Mouse (Mus musculus) liver, postnatal 0 days (tissue): Measurements from ENCODE around the gene Pnpla2. TPM values are rescaled to one million over a fixed set of nuclear protein-coding genes. Genes with fewer than 3 reads are reported as not detected.

Source experiments
- ATAC-seq: fragments of 200-750 bp; cut with Nextera tagmentation; 2 replicates; pipeline ENCODE4 v1.8.0; 2017; ENCODE audit warnings: mild to moderate bottlenecking, moderate library complexity
- DNase-seq: peaks from one replicate; pipeline ENCODE4 v3.0.0-alpha.2; 2016
- H3K27ac ChIP-seq: fragments of 300-500 bp; sonication (generic); 2 replicates; pipeline ENCODE4 v1.5.1; 2014; ENCODE audit warnings: antibody characterized with exemption, moderate library complexity, mild to moderate bottlenecking, low read depth
- H3K27me3 ChIP-seq: fragments of 300-500 bp; sonication (generic); 2 replicates; pipeline ENCODE4 v1.6.1; 2014; ENCODE audit warnings: low read length, control low read depth, mixed read lengths; ENCODE audit not compliant: insufficient read depth
- H3K36me3 ChIP-seq: fragments of 300-500 bp; sonication (generic); replicated peaks from 2 replicates; pipeline ENCODE4 v1.6.1; 2014; ENCODE audit warnings: mild to moderate bottlenecking, control low read depth, low read length, moderate library complexity, mixed read lengths; ENCODE audit not compliant: insufficient read depth
- H3K4me1 ChIP-seq: fragments of 300-500 bp; sonication (generic); 2 replicates; pipeline ENCODE4 v1.6.1; 2014; ENCODE audit warnings: antibody characterized with exemption, mild to moderate bottlenecking, control low read depth; ENCODE audit not compliant: insufficient read depth
- H3K4me2 ChIP-seq: fragments of 300-500 bp; sonication (generic); 2 replicates; pipeline ENCODE4 v1.6.1; 2014; ENCODE audit warnings: low read depth, mild to moderate bottlenecking, low read length, moderate library complexity, mixed read lengths
- H3K4me3 ChIP-seq: fragments of 300-500 bp; sonication (generic); 2 replicates; pipeline ENCODE4 v1.5.1; 2014; ENCODE audit warnings: low read depth, low read length
- H3K9ac ChIP-seq: fragments of 300-500 bp; sonication (generic); replicated peaks from 2 replicates; pipeline ENCODE4 v1.6.1; 2014; ENCODE audit warnings: mild to moderate bottlenecking, moderate library complexity
- H3K9me3 ChIP-seq: fragments of 300-500 bp; sonication (generic); 2 replicates; pipeline ENCODE4 v1.6.1; 2016; ENCODE audit warnings: mild to moderate bottlenecking, control low read depth, low read length, mixed read lengths
- CTCF ChIP-seq: sonication (generic); IDR thresholded peaks from 2 replicates; pipeline ENCODE4 v1.5.1; 2016; ENCODE audit warnings: antibody characterized with exemption, low read depth
- EP300 ChIP-seq: IDR thresholded peaks from 2 replicates; pipeline ENCODE4 v1.6.1; 2016; ENCODE audit warnings: antibody characterized with exemption, low read depth, mild to moderate bottlenecking
- WGBS: fragments of 180-500 bp; shearing (Covaris S2); extraction: QIAGEN DNeasy Blood & Tissue Kit; methylation state at CpG from one replicate; pipeline ENCODE4 v1.1.7; 2014; ENCODE audit not compliant: insufficient replicate concordance; 5-methylcytosine and 5-hydroxymethylcytosine counted together
- polyA plus RNA-seq: library from polyadenylated mRNA; unstranded; fragments of >200 nt; fragmentation: Nextera tagmentation; extraction: Ambion mirVana; gene quantifications from 2 replicates; pipeline ENCODE4 v1.2.1, GENCODE M21; 2015

Pnpla2 gene
- polyA plus RNA-seq, 1 experiment from 2014 or later: 47.1 TPM

DNA sequence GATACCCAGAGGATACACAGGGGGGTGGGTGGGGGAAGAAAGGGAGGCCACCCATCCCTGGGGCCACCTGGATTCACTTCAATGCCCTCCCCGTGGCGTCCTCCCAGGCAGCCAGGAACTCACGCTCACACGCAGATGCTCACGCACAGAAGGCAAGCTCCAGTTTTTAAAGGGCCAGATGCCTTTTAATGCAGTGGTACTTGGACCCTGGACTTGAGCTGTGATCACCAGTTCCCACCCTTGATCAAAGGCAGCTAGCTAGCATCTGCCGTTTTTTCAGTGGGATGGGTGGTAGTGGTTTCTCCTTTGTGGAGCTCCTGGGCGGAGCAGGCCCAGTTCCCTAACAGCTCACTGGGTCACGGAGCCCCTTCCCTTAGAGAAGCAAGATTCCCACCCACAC lies 20.5 kb upstream of the Pnpla2 start:
- no peak for ATAC-seq
- peak; percentile 34 for DNase-seq
- peak overlapping the region; percentile 86 for H3K27ac ChIP-seq
- TF ChIP-seq EP300 (no peak), CTCF (no peak)
- H3K27me3 ChIP-seq: no peaks in the 10 kb centered on the region
- H3K4me1 ChIP-seq: peaks cover 39% of the 10 kb centered on the region
- H3K36me3 ChIP-seq: peaks cover 38% of the 10 kb centered on the region
- 34% methylated on average over 8 of the region's 8 CpGs for WGBS
- peak overlapping the region; percentile 57 for H3K4me3 ChIP-seq
- H3K9me3 ChIP-seq: no peaks in the 10 kb centered on the region
- H3K9ac ChIP-seq: peak overlapping the region; percentile 62
- peak overlapping the region; percentile 93 for H3K4me2 ChIP-seq

DNA sequence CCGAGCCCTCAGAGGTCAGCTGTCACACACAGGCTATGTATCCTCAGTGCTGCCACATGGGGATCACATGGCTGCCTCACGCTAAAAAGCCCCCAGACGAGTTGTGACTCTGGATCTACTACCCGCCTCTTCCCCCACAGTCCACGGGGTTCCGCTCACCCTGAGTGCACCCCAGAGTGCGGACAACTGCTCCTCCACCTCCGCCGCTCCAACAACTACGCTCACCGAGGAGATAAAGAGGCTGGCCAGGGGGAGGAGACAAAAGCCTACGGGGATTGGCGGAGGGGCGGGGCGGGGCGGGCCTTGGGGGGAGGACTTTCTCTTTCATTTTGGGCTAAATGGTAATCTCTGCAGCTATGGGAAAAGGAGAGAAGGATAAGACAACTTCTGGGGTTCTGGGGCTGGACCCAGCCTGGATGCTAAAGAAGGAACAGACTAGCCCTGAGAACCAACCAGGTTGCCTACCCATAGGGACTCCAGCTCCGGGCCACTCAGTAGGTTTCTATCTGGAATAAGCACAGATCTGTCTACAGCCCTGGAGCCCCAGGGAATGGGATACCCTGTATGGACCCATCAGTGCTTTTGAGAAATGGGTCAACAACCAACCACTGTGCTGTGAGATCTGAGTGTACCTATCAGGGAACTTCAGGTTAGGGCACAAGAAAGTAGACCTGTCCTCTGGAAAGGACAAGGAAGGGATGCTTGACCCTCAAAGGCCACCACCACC lies 19.7 kb upstream of the Pnpla2 start:
- Histone ChIP-seq H3K9me3 (no peaks in the 10 kb centered on the region), H3K27ac (peak overlapping the region; percentile 86), H3K4me3 (peak overlapping the region; percentile 57), H3K4me2 (peak overlapping the region; percentile 93), H3K36me3 (peaks cover 46% of the 10 kb centered on the region), H3K27me3 (no peaks in the 10 kb centered on the region), H3K9ac (peak overlapping the region; percentile 62), H3K4me1 (peaks cover 40% of the 10 kb centered on the region)
- TF ChIP-seq EP300 (no peak), CTCF (peak; percentile 6; the same call in 1 of the 2 replicates)
- 2% methylated on average over 17 of the region's 17 CpGs for WGBS
- DNase-seq: peak; percentile 88
- peak; percentile 56 for ATAC-seq

DNA sequence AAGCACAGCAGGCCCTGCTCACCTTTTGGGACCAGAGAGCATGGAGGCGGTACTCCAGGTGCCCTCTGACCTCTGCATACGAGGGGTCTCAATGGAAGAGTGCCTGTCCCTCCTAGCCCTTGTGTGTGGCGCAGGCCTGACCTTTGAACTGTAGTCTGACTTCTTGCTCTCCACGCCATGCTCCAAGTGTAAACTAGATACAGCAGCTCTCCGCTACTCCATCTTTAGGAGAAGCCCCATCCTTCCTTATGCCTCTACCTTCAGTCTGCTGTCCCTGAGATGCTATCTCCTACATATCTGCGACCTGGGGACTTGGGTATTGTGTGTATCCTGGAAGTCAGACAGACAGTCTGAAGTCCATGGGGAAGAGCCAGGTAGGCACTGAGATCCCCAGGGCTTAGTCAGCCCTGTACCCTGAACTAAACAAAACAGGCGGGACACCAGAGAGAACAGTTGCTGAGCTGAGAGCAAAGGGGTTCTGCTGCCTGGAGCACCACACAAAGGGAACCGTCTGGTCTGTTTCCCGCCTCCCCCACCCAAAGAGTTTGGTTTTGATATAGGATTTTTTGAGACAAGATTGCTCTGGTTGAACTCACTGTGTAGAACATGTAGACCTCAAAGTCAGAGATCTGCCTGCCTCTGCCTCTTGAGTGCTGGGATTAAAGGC lies 19.0 kb upstream of the Pnpla2 start:
- peak overlapping the region; percentile 93 for H3K4me2 ChIP-seq
- WGBS: 67% methylated on average over 9 of the region's 9 CpGs
- H3K4me3 ChIP-seq: peak overlapping the region; percentile 82; the same call in 1 of the 2 replicates
- TF ChIP-seq EP300 (no peak), CTCF (no peak)
- no peaks in the 10 kb centered on the region for H3K9me3 ChIP-seq
- H3K27ac ChIP-seq: peak overlapping the region; percentile 86
- H3K9ac ChIP-seq: peak overlapping the region; percentile 62
- H3K27me3 ChIP-seq: no peaks in the 10 kb centered on the region
- peaks cover 44% of the 10 kb centered on the region for H3K36me3 ChIP-seq
- ATAC-seq (no peak), DNase-seq (peak; percentile 22)
- H3K4me1 ChIP-seq: peaks cover 47% of the 10 kb centered on the region

DNA sequence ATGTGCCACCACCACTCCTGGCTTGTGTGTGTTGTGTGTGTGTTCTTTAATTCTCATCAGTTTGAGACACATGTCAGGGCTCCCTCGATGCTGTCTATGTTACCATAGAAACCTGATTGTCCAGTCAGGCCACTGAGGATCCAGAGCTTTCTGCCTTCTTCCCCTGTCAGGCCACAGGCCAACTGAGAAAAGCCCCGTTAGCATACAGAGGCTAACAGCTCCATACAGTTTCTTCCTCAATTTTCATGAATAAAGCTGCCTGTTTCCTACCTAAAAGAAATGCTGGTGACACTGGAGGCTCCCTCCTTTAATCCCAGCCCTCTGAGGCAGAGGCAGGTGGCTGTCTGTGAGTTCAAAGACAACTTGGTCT lies 18.5 kb upstream of the Pnpla2 start:
- ATAC-seq: no peak
- Histone ChIP-seq H3K9ac (peak overlapping the region; percentile 78; the same call in 1 of the 2 replicates), H3K27ac (peak overlapping the region; percentile 86), H3K27me3 (no peaks in the 10 kb centered on the region), H3K4me1 (peaks cover 48% of the 10 kb centered on the region), H3K9me3 (no peaks in the 10 kb centered on the region), H3K4me3 (peak overlapping the region; percentile 82), H3K4me2 (peak overlapping the region; percentile 93), H3K36me3 (peaks cover 44% of the 10 kb centered on the region)
- no peak for DNase-seq
- 39% methylated on average over 2 of the region's 2 CpGs for WGBS
- TF ChIP-seq EP300 (no peak), CTCF (no peak)

DNA sequence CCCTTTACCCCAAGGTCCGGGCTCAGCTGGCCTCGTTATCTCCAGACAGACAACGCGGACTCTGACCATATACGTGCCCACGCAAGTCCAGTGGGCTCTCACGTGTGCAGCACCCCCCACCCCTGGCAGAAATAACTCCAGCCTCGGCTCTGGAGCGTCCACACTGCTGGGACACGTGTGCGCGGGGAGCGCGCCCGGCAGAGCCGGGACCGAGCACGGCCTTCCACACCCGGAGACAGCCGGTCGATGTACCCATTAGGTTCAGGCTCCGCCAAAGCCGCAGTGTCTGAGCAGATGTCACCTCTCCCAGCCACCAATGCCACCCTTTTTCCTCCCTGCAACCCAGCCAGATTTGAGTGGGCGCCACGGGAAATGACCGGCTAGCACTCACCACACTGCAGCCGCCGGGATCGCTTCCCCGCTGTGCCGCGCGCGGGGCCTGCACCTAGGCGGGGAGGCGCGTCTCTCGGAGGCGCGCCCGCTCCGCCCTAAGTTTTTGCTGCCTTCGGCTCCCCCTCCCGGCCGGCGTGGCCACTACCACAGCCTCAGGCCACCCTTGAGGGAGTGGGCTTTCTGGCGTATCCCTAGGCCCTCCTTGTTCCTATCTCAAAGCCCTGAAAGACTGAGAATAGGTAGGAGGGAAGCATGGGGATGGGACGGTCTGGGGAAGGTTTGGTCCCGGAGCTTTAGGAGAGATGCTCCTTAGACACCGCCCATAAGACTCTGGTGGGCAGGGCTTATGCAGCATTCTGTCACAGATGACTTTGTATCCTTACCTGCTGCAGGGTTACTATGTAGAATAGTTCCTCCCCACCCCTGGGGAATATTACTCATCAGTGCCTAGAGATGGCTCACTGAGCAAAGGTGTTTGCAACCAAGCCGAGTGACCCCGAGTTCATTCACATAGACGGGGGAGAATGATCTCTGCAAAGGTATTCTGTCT lies 17.5 kb upstream of the Pnpla2 start, which contains the start of gene Slc25a22:
Slc25a22 (minus strand) TSS at position 715 of the 943 bp plus-strand sequence.
- Histone ChIP-seq H3K9me3 (no peaks in the 10 kb centered on the region), H3K27ac (peak within 1 kb of the TSS; percentile 86), H3K4me2 (peak within 1 kb of the TSS; percentile 93), H3K4me3 (peak within 1 kb of the TSS; percentile 82), H3K36me3 (peaks cover 36% of the 10 kb centered on the region), H3K9ac (peak within 1 kb of the TSS; percentile 78), H3K4me1 (peaks cover 50% of the 10 kb centered on the region), H3K27me3 (no peaks in the 10 kb centered on the region)
- WGBS: 8% methylated on average over 47 of the region's 53 CpGs
- TF ChIP-seq EP300 (no peak; the same call in 1 of the 2 replicates), CTCF (peak; percentile 87)
- ATAC-seq (peak; percentile 81), DNase-seq (peak; percentile 89)
